Mouse (Mus musculus): ENCODE data around the gene Fastk. TPM values are rescaled to one million over a fixed set of nuclear protein-coding genes. Genes with fewer than 3 reads are reported as not detected.

The Fastk gene
- polyA plus RNA-seq, 1 experiment, result 81.0 TPM

GRCm38 (mm10) chr5:24424861-24425411, 20.2 kb downstream of the Fastk start:
- WGBS, result under 1% methylated on average over 58 of the region's 60 CpGs
- TF ChIP-seq POLR2A (IDR thresholded peaks at IDR 0.05; ENCODE audit: borderline replicate concordance, control insufficient read depth, low read depth, low read length) (peak; percentile 48; the same call in 1 of the 2 replicates), CTCF (IDR thresholded peaks at IDR 0.05; ENCODE audit: control insufficient read depth, insufficient read depth, low read length) (no peak)
- Histone ChIP-seq H3K4me1 (ENCODE audit: control insufficient read depth, insufficient read depth, low read length) (no peaks in the 10 kb centered on the region; the same call in 1 of the 2 replicates), H3K4me3 (replicated peaks; ENCODE audit: control insufficient read depth, low read depth, low read length) (peak overlapping the region; percentile 82), H3K27ac (ENCODE audit: control insufficient read depth, insufficient read depth, low read depth, low read length, poor library complexity) (peak overlapping the region; percentile 95)

GRCm38 (mm10) chr5:24424004-24424781, 20.9 kb downstream of the Fastk start:
- 6% methylated on average over 21 of the region's 21 CpGs for WGBS
- Histone ChIP-seq H3K4me1 (ENCODE audit: control insufficient read depth, insufficient read depth, low read length) (no peaks in the 10 kb centered on the region; the same call in 1 of the 2 replicates), H3K4me3 (replicated peaks; ENCODE audit: control insufficient read depth, low read depth, low read length) (peak overlapping the region; percentile 82), H3K27ac (ENCODE audit: control insufficient read depth, insufficient read depth, low read depth, low read length, poor library complexity) (peak overlapping the region; percentile 95)
- TF ChIP-seq CTCF (IDR thresholded peaks at IDR 0.05; ENCODE audit: control insufficient read depth, insufficient read depth, low read length), result no peak
- TF ChIP-seq POLR2A (IDR thresholded peaks at IDR 0.05; ENCODE audit: borderline replicate concordance, control insufficient read depth, low read depth, low read length), result 0 out of 2 replicates have a peak, but pooled peaks have one; percentile 20

- peak within 1 kb of the TSS; percentile 82 for H3K4me3 ChIP-seq (replicated peaks; ENCODE audit: control insufficient read depth, low read depth, low read length)
- TF ChIP-seq POLR2A (IDR thresholded peaks at IDR 0.05; ENCODE audit: borderline replicate concordance, control insufficient read depth, low read depth, low read length), result peak; percentile 92
- no peak for TF ChIP-seq CTCF (IDR thresholded peaks at IDR 0.05; ENCODE audit: control insufficient read depth, insufficient read depth, low read length)
- under 1% methylated on average over 46 of the region's 46 CpGs for WGBS
- peak within 1 kb of the TSS; percentile 95 for H3K27ac ChIP-seq (ENCODE audit: control insufficient read depth, insufficient read depth, low read depth, low read length, poor library complexity)
- no peaks in the 10 kb centered on the region; the same call in 1 of the 2 replicates for H3K4me1 ChIP-seq (ENCODE audit: control insufficient read depth, insufficient read depth, low read length)
Observed at GRCm38 (mm10) chr5:24423129-24424003, 21.7 kb downstream of the Fastk start, which contains the start of the genes Cdk5 and Slc4a2. Cdk5 (minus strand) TSS chr5:24423530. Slc4a2 (plus strand) TSS chr5:24423837.

DNA sequence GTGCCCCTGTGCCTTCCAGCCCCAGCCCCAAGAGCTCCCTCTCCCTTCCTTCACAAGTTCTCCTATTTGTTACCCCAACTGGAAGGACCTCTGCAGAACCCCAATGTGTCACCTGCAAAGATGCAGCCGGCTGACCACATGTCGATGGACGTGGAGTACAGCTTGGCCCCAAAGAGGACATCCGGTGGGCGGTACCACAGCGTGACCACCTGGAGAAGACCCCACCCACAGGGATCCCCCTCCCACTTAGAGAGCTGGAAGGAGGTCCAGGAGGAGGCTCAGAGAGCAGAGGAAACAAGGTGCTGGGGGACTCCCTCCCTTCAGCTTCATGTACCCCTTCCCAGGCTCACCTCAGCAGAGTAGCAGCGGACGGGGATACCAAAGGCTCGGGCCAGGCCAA, 24.7 kb downstream of the Fastk start:
- no peak overlapping the region for H3K27ac ChIP-seq (ENCODE audit: control insufficient read depth, insufficient read depth, low read depth, low read length, poor library complexity)
- WGBS, result 90% methylated on average over 9 of the region's 9 CpGs
- H3K4me1 ChIP-seq (ENCODE audit: control insufficient read depth, insufficient read depth, low read length), result no peaks in the 10 kb centered on the region; the same call in 1 of the 2 replicates
- TF ChIP-seq CTCF (IDR thresholded peaks at IDR 0.05; ENCODE audit: control insufficient read depth, insufficient read depth, low read length), result no peak
- no peak for TF ChIP-seq POLR2A (IDR thresholded peaks at IDR 0.05; ENCODE audit: borderline replicate concordance, control insufficient read depth, low read depth, low read length)
- no peak overlapping the region for H3K4me3 ChIP-seq (replicated peaks; ENCODE audit: control insufficient read depth, low read depth, low read length)

DNA sequence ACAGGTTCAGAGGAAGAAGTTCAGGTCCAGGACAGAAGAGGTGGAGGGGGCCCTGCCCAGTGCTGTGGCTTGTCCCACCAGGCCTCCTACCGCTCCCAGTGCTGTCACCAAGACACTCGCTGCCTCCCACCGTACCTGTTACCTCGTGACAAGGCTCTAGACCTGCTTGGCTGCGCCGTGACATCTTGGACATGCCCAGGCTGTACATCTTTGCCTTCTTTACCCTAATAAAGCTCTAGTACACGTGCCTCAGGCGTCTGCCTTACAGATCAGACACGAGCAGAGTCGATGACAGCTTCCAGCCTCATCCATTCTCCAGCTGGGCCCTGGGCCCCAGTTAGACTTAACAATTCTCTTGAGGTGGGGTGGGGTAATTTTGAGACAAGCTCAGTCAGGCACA, 27.5 kb downstream of the Fastk start:
- WGBS, result 85% methylated on average over 10 of the region's 10 CpGs
- no peaks in the 10 kb centered on the region; the same call in 1 of the 2 replicates for H3K4me1 ChIP-seq (ENCODE audit: control insufficient read depth, insufficient read depth, low read length)

GRCm38 (mm10) chr5:24416222-24416736, 28.8 kb downstream of the Fastk start:
- 9% methylated on average over 21 of the region's 21 CpGs for WGBS
- H3K4me1 ChIP-seq (ENCODE audit: control insufficient read depth, insufficient read depth, low read length), result no peaks in the 10 kb centered on the region; the same call in 1 of the 2 replicates
- TF ChIP-seq CTCF (IDR thresholded peaks at IDR 0.05; ENCODE audit: control insufficient read depth, insufficient read depth, low read length) (peak; percentile 59), POLR2A (IDR thresholded peaks at IDR 0.05; ENCODE audit: borderline replicate concordance, control insufficient read depth, low read depth, low read length) (no peak)

More for the DNA sequence above, 27.5 kb downstream of the Fastk start:
- H3K4me3 ChIP-seq (replicated peaks; ENCODE audit: control insufficient read depth, low read depth, low read length), result no peak overlapping the region
- no peak overlapping the region for H3K27ac ChIP-seq (ENCODE audit: control insufficient read depth, insufficient read depth, low read depth, low read length, poor library complexity)
- TF ChIP-seq POLR2A (IDR thresholded peaks at IDR 0.05; ENCODE audit: borderline replicate concordance, control insufficient read depth, low read depth, low read length), result no peak
- TF ChIP-seq CTCF (IDR thresholded peaks at IDR 0.05; ENCODE audit: control insufficient read depth, insufficient read depth, low read length), result no peak

GRCm38 (mm10) chr5:24413938-24414337, 31.1 kb downstream of the Fastk start:
- WGBS, result 80% methylated on average over 13 of the region's 13 CpGs

More at GRCm38 (mm10) chr5:24416222-24416736, 28.8 kb downstream of the Fastk start:
- H3K4me3 ChIP-seq (replicated peaks; ENCODE audit: control insufficient read depth, low read depth, low read length), result no peak overlapping the region
- H3K27ac ChIP-seq (ENCODE audit: control insufficient read depth, insufficient read depth, low read depth, low read length, poor library complexity), result no peak overlapping the region

More at GRCm38 (mm10) chr5:24413938-24414337, 31.1 kb downstream of the Fastk start:
- no peak overlapping the region for H3K4me3 ChIP-seq (replicated peaks; ENCODE audit: control insufficient read depth, low read depth, low read length)
- H3K4me1 ChIP-seq (ENCODE audit: control insufficient read depth, insufficient read depth, low read length), result no peaks in the 10 kb centered on the region; the same call in 1 of the 2 replicates
- H3K27ac ChIP-seq (ENCODE audit: control insufficient read depth, insufficient read depth, low read depth, low read length, poor library complexity), result no peak overlapping the region
- TF ChIP-seq CTCF (IDR thresholded peaks at IDR 0.05; ENCODE audit: control insufficient read depth, insufficient read depth, low read length), result no peak
- TF ChIP-seq POLR2A (IDR thresholded peaks at IDR 0.05; ENCODE audit: borderline replicate concordance, control insufficient read depth, low read depth, low read length), result no peak

Measured in bone marrow, adult 2 months (tissue).